Mouse (Mus musculus): ENCODE results near the gene Olfr99. TPM values are rescaled to one million over a fixed set of nuclear protein-coding genes. Genes with fewer than 3 reads are reported as not detected.

The Olfr99 gene
- polyA plus RNA-seq, 1 experiment from 2014 or later: not detected

Other genes with a start within 250 kb of the Olfr99 start
- 14.2 and 15.8 TPM in 2 replicates for gene Gabbr1, start 237.5 kb downstream of the Olfr99 start, polyA plus RNA-seq (2014; fragmentation: Nextera tagmentation; extraction: Ambion mirVana)
- gene Olfr90, start 195.0 kb downstream of the Olfr99 start, polyA plus RNA-seq (2014; fragmentation: Nextera tagmentation; extraction: Ambion mirVana): not detected in 2 replicates
- gene Olfr91, start 185.2 kb downstream of the Olfr99 start, polyA plus RNA-seq (2014; fragmentation: Nextera tagmentation; extraction: Ambion mirVana): not detected in 2 replicates
- not detected in 2 replicates for gene Olfr92, start 163.4 kb downstream of the Olfr99 start, polyA plus RNA-seq (2014; fragmentation: Nextera tagmentation; extraction: Ambion mirVana)
- gene Olfr93, start 122.0 kb downstream of the Olfr99 start, polyA plus RNA-seq (2014; fragmentation: Nextera tagmentation; extraction: Ambion mirVana): not detected in 2 replicates
- gene Ubd, start 89.6 kb downstream of the Olfr99 start, polyA plus RNA-seq (2014; fragmentation: Nextera tagmentation; extraction: Ambion mirVana): not detected in 2 replicates
- gene Olfr94, start 82.5 kb downstream of the Olfr99 start, polyA plus RNA-seq (2014; fragmentation: Nextera tagmentation; extraction: Ambion mirVana): not detected in 2 replicates
- gene Olfr95, start 70.3 kb downstream of the Olfr99 start, polyA plus RNA-seq (2014; fragmentation: Nextera tagmentation; extraction: Ambion mirVana): not detected in 2 replicates
- not detected in 2 replicates for gene Olfr96, start 63.3 kb downstream of the Olfr99 start, polyA plus RNA-seq (2014; fragmentation: Nextera tagmentation; extraction: Ambion mirVana)
- gene Olfr97, start 46.1 kb downstream of the Olfr99 start, polyA plus RNA-seq (2014; fragmentation: Nextera tagmentation; extraction: Ambion mirVana): not detected in 2 replicates
- not detected in 2 replicates for gene Olfr98, start 19.7 kb downstream of the Olfr99 start, polyA plus RNA-seq (2014; fragmentation: Nextera tagmentation; extraction: Ambion mirVana)
- gene H2-M3, start 13.2 kb downstream of the Olfr99 start, polyA plus RNA-seq (2014; fragmentation: Nextera tagmentation; extraction: Ambion mirVana): 2.9 and 4.3 TPM in 2 replicates
- not detected in 2 replicates for gene Olfr101, start 20.9 kb upstream of the Olfr99 start, polyA plus RNA-seq (2014; fragmentation: Nextera tagmentation; extraction: Ambion mirVana)
- gene Olfr102, start 33.6 kb upstream of the Olfr99 start, polyA plus RNA-seq (2014; fragmentation: Nextera tagmentation; extraction: Ambion mirVana): not detected in 2 replicates
- gene Olfr103, start 56.2 kb upstream of the Olfr99 start, polyA plus RNA-seq (2014; fragmentation: Nextera tagmentation; extraction: Ambion mirVana): not detected in 2 replicates
- not detected in 2 replicates for gene Olfr104-ps, start 76.1 kb upstream of the Olfr99 start, polyA plus RNA-seq (2014; fragmentation: Nextera tagmentation; extraction: Ambion mirVana)
- not detected in 2 replicates for gene Olfr105-ps, start 95.6 kb upstream of the Olfr99 start, polyA plus RNA-seq (2014; fragmentation: Nextera tagmentation; extraction: Ambion mirVana)
- gene Olfr106-ps, start 106.9 kb upstream of the Olfr99 start, polyA plus RNA-seq (2014; fragmentation: Nextera tagmentation; extraction: Ambion mirVana): not detected in 2 replicates
- not detected in 2 replicates for gene Olfr107, start 115.8 kb upstream of the Olfr99 start, polyA plus RNA-seq (2014; fragmentation: Nextera tagmentation; extraction: Ambion mirVana)
- not detected in 2 replicates for gene Olfr108, start 162.0 kb upstream of the Olfr99 start, polyA plus RNA-seq (2014; fragmentation: Nextera tagmentation; extraction: Ambion mirVana)
- not detected in 2 replicates for gene Olfr109, start 175.5 kb upstream of the Olfr99 start, polyA plus RNA-seq (2014; fragmentation: Nextera tagmentation; extraction: Ambion mirVana)
- gene H2-M2, start 200.1 kb upstream of the Olfr99 start, polyA plus RNA-seq (2014; fragmentation: Nextera tagmentation; extraction: Ambion mirVana): not detected in 2 replicates
- gene Olfr110, start 209.0 kb upstream of the Olfr99 start, polyA plus RNA-seq (2014; fragmentation: Nextera tagmentation; extraction: Ambion mirVana): not detected in 2 replicates
- not detected in 2 replicates for gene Olfr111, start 224.6 kb upstream of the Olfr99 start, polyA plus RNA-seq (2014; fragmentation: Nextera tagmentation; extraction: Ambion mirVana)

Measured in stomach, embryonic 14.5 days (tissue).